Mouse (Mus musculus) MEL (cell line): Measurements from ENCODE around the gene Kif24. TPM values are rescaled to one million over a fixed set of nuclear protein-coding genes. Genes with fewer than 3 reads are reported as not detected.
A peak's percentile ranks its signal among the peaks of the same experiment; 100 is the strongest.

Experiments used
- DNase-seq: peaks from one replicate; pipeline ENCODE4 v3.0.0; 2011; ENCODE audit warnings: low read depth, low spot score
- H3K27ac ChIP-seq: 2 replicates; pipeline ENCODE4 v1.5.1; 2012; ENCODE audit warnings: low read depth, mild to moderate bottlenecking, control low read depth, low read length, moderate library complexity; ENCODE audit not compliant: control insufficient read depth
- H3K27me3 ChIP-seq, 2 experiments: fragments of 150-350 bp in 1 of 2; sonication (generic) in 1 of 2; 2 replicates each; pipeline ENCODE4 v1.6.1; 2012; ENCODE audit warnings: low read length in 2 of 2, mild to moderate bottlenecking in 2 of 2, improper control_type of control experiment in 1 of 2, moderate library complexity in 1 of 2; ENCODE audit not compliant: insufficient read depth in 2 of 2, control insufficient read depth in 1 of 2
- H3K36me3 ChIP-seq, 2 experiments: 2 replicates each; pipeline ENCODE4 v1.6.1; 2012 to 2014; ENCODE audit warnings: low read length in 2 of 2, improper control_type of control experiment in 1 of 2, inconsistent platforms in 1 of 2, mild to moderate bottlenecking in 1 of 2; ENCODE audit not compliant: insufficient read depth in 2 of 2, control insufficient read depth in 1 of 2
- H3K4me1 ChIP-seq, 2 experiments: fragments of 150-350 bp in 1 of 2; sonication (generic) in 1 of 2; 2 replicates each; pipeline ENCODE4 v1.6.1; 2012; ENCODE audit warnings: low read length in 2 of 2, improper control_type of control experiment in 1 of 2, mild to moderate bottlenecking in 1 of 2; ENCODE audit not compliant: insufficient read depth in 2 of 2, control insufficient read depth in 1 of 2
- H3K4me3 ChIP-seq, 2 experiments: fragments of 150-350 bp in 1 of 2; sonication (generic) in 1 of 2; 2 replicates each; pipeline ENCODE4 v1.5.1; 2012; ENCODE audit warnings: low read depth in 2 of 2, low read length in 2 of 2, mild to moderate bottlenecking in 2 of 2, moderate library complexity in 2 of 2, control low read depth in 1 of 2, improper control_type of control experiment in 1 of 2; ENCODE audit not compliant: control insufficient read depth in 1 of 2, insufficient read depth in 1 of 2
- H3K79me2 ChIP-seq: 2 replicates; pipeline ENCODE4 v1.6.1; 2012; ENCODE audit warnings: mild to moderate bottlenecking, low read length, moderate library complexity; ENCODE audit not compliant: control insufficient read depth, poor library complexity, insufficient read depth
- H3K9ac ChIP-seq: 2 replicates; pipeline ENCODE4 v1.6.1; 2012; ENCODE audit warnings: low read depth, mild to moderate bottlenecking, control low read depth, low read length, moderate library complexity; ENCODE audit not compliant: control insufficient read depth, poor library complexity, severe bottlenecking
- H3K9me3 ChIP-seq: fragments of 150-350 bp; sonication (generic); replicated peaks from 2 replicates; pipeline ENCODE4 v1.6.1; 2012; ENCODE audit warnings: mild to moderate bottlenecking, low read length, improper control_type of control experiment, moderate library complexity; ENCODE audit not compliant: insufficient read depth
- BHLHE40 ChIP-seq: IDR thresholded peaks from 2 replicates; pipeline ENCODE4 v1.6.1; 2012; ENCODE audit warnings: low read depth, mild to moderate bottlenecking, inconsistent platforms, low read length, improper control_type of control experiment, borderline replicate concordance
- CHD1 ChIP-seq: IDR thresholded peaks from 2 replicates; pipeline ENCODE4 v1.6.1; 2012; ENCODE audit warnings: low read depth, mild to moderate bottlenecking, inconsistent platforms, low read length, improper control_type of control experiment
- CHD2 ChIP-seq: IDR thresholded peaks from 2 replicates; pipeline ENCODE4 v1.6.1; 2011; ENCODE audit warnings: low read length, improper control_type of control experiment
- CTCF ChIP-seq, 3 experiments: IDR thresholded peaks in 2 of 3; conservative IDR thresholded peaks in 1 of 3; 2 replicates each; pipeline ENCODE4 v1.5.1; 2011 to 2012; ENCODE audit warnings: low read length in 3 of 3, low read depth in 2 of 3, mild to moderate bottlenecking in 2 of 3, improper control_type of control experiment in 1 of 3, inconsistent platforms in 1 of 3, mixed read lengths in 1 of 3, moderate library complexity in 1 of 3; ENCODE audit not compliant: control insufficient read depth in 1 of 3, insufficient read depth in 1 of 3, poor library complexity in 1 of 3, severe bottlenecking in 1 of 3
- E2F4 ChIP-seq: IDR thresholded peaks from 2 replicates; pipeline ENCODE4 v1.6.1; 2011; ENCODE audit warnings: low read depth, low read length, improper control_type of control experiment, borderline replicate concordance
- ELF1 ChIP-seq: IDR thresholded peaks from 2 replicates; pipeline ENCODE4 v1.6.1; 2014; ENCODE audit warnings: low read depth, mild to moderate bottlenecking, inconsistent platforms, low read length, improper control_type of control experiment, moderate library complexity
- EP300 ChIP-seq, 2 experiments: IDR thresholded peaks; 2 replicates each; pipeline ENCODE4 v1.6.1; 2011; ENCODE audit warnings: improper control_type of control experiment in 2 of 2, low read length in 2 of 2, low read depth in 1 of 2, mild to moderate bottlenecking in 1 of 2
- ETS1 ChIP-seq: IDR thresholded peaks from 2 replicates; pipeline ENCODE4 v1.6.1; 2012; ENCODE audit warnings: low read depth, mild to moderate bottlenecking, inconsistent platforms, low read length, improper control_type of control experiment, moderate library complexity
- GABPA ChIP-seq: IDR thresholded peaks from 2 replicates; pipeline ENCODE4 v1.6.1; 2012; ENCODE audit warnings: low read depth, mild to moderate bottlenecking, inconsistent platforms, low read length, improper control_type of control experiment, moderate library complexity
- GATA1 ChIP-seq: IDR thresholded peaks from 2 replicates; pipeline ENCODE4 v1.6.1; 2011; ENCODE audit warnings: low read depth, low read length, improper control_type of control experiment
- HCFC1 ChIP-seq: IDR thresholded peaks from 2 replicates; pipeline ENCODE4 v1.6.1; 2012; ENCODE audit warnings: low read depth, mild to moderate bottlenecking, inconsistent platforms, low read length, improper control_type of control experiment, moderate library complexity
- JUND ChIP-seq: IDR thresholded peaks from 2 replicates; pipeline ENCODE4 v1.6.1; 2011; ENCODE audit warnings: low read depth, mild to moderate bottlenecking, improper control_type of control experiment, low read length
- KAT2A ChIP-seq: conservative IDR thresholded peaks from 2 replicates; pipeline ENCODE4 v1.6.1; 2012; ENCODE audit warnings: low read depth, low read length, improper control_type of control experiment, inconsistent platforms
- MAFK ChIP-seq: IDR thresholded peaks from 2 replicates; pipeline ENCODE4 v1.6.1; 2011; ENCODE audit warnings: low read depth, mild to moderate bottlenecking, low read length, improper control_type of control experiment, borderline replicate concordance
- MAX ChIP-seq: IDR thresholded peaks from 2 replicates; pipeline ENCODE4 v1.6.1; 2011; ENCODE audit warnings: low read length, improper control_type of control experiment
- MAZ ChIP-seq: IDR thresholded peaks from 2 replicates; pipeline ENCODE4 v1.6.1; 2012; ENCODE audit warnings: low read depth, mild to moderate bottlenecking, inconsistent platforms, low read length, improper control_type of control experiment
- MEF2A ChIP-seq: IDR thresholded peaks from 2 replicates; pipeline ENCODE4 v1.6.1; 2014; ENCODE audit warnings: low read depth, mild to moderate bottlenecking, inconsistent platforms, low read length, improper control_type of control experiment; ENCODE audit not compliant: poor library complexity, insufficient replicate concordance, severe bottlenecking; ENCODE audit errors: extremely low read depth
- MXI1 ChIP-seq: IDR thresholded peaks from 2 replicates; pipeline ENCODE4 v1.6.1; 2011; ENCODE audit warnings: mild to moderate bottlenecking, low read depth, low read length, improper control_type of control experiment
- MYC ChIP-seq: IDR thresholded peaks from 2 replicates; pipeline ENCODE4 v1.6.1; 2011; ENCODE audit warnings: low read depth, mild to moderate bottlenecking, low read length, improper control_type of control experiment, moderate library complexity
- NELFE ChIP-seq: IDR thresholded peaks from 2 replicates; pipeline ENCODE4 v1.6.1; 2011; ENCODE audit warnings: low read depth, low read length, improper control_type of control experiment
- NRF1 ChIP-seq: IDR thresholded peaks from 2 replicates; pipeline ENCODE4 v1.6.1; 2014; ENCODE audit warnings: low read depth, mild to moderate bottlenecking, inconsistent platforms, low read length, improper control_type of control experiment, moderate library complexity; ENCODE audit not compliant: poor library complexity, insufficient read depth, severe bottlenecking
- POLR2A ChIP-seq, 2 experiments: IDR thresholded peaks; 2 replicates each; pipeline ENCODE4 v1.6.1; 2011 to 2012; ENCODE audit warnings: low read length in 2 of 2, mild to moderate bottlenecking in 2 of 2, control low read depth in 1 of 2, improper control_type of control experiment in 1 of 2, low read depth in 1 of 2, moderate library complexity in 1 of 2; ENCODE audit not compliant: control insufficient read depth in 1 of 2, insufficient read depth in 1 of 2, poor library complexity in 1 of 2
- POLR2AphosphoS2 ChIP-seq: IDR thresholded peaks from 2 replicates; pipeline ENCODE4 v1.6.1; 2011; ENCODE audit warnings: low read length, improper control_type of control experiment
- POLR2AphosphoS5 ChIP-seq: IDR thresholded peaks from 2 replicates; pipeline ENCODE4 v1.6.1; 2012; ENCODE audit warnings: low read depth, borderline replicate concordance, mild to moderate bottlenecking, inconsistent platforms, low read length, moderate library complexity, mixed read lengths
- RAD21 ChIP-seq: IDR thresholded peaks from 2 replicates; pipeline ENCODE4 v1.6.1; 2011; ENCODE audit warnings: mild to moderate bottlenecking, low read depth, low read length, improper control_type of control experiment
- RCOR1 ChIP-seq: IDR thresholded peaks from 2 replicates; pipeline ENCODE4 v1.6.1; 2012; ENCODE audit warnings: low read depth, mild to moderate bottlenecking, inconsistent platforms, low read length, improper control_type of control experiment
- SIN3A ChIP-seq: IDR thresholded peaks from 2 replicates; pipeline ENCODE4 v1.6.1; 2012; ENCODE audit warnings: low read length, improper control_type of control experiment, inconsistent platforms
- SMC3 ChIP-seq: IDR thresholded peaks from 2 replicates; pipeline ENCODE4 v1.6.1; 2011; ENCODE audit warnings: low read depth, low read length, improper control_type of control experiment
- TAL1 ChIP-seq: IDR thresholded peaks from 2 replicates; pipeline ENCODE4 v1.6.1; 2012; ENCODE audit warnings: mild to moderate bottlenecking, inconsistent platforms, low read length, moderate library complexity, mixed read lengths
- TBP ChIP-seq: IDR thresholded peaks from 2 replicates; pipeline ENCODE4 v1.8.0; 2011; ENCODE audit warnings: low read depth, low read length, improper control_type of control experiment
- TCF12 ChIP-seq: IDR thresholded peaks from 2 replicates; pipeline ENCODE4 v1.6.1; 2014; ENCODE audit warnings: low read depth, mild to moderate bottlenecking, inconsistent platforms, low read length, improper control_type of control experiment, moderate library complexity
- UBTF ChIP-seq: IDR thresholded peaks from 2 replicates; pipeline ENCODE4 v1.6.1; 2012; ENCODE audit warnings: low read depth, mild to moderate bottlenecking, inconsistent platforms, low read length, improper control_type of control experiment, moderate library complexity, borderline replicate concordance; ENCODE audit not compliant: insufficient read depth
- USF1 ChIP-seq: IDR thresholded peaks from 2 replicates; pipeline ENCODE4 v1.6.1; 2014; ENCODE audit warnings: low read depth, mild to moderate bottlenecking, inconsistent platforms, low read length, improper control_type of control experiment, moderate library complexity
- USF2 ChIP-seq, 2 experiments: IDR thresholded peaks; 2 replicates each; pipeline ENCODE4 v1.6.1; 2011 to 2012; ENCODE audit warnings: improper control_type of control experiment in 2 of 2, low read length in 2 of 2, borderline replicate concordance in 1 of 2, inconsistent platforms in 1 of 2, low read depth in 1 of 2, mild to moderate bottlenecking in 1 of 2; ENCODE audit not compliant: insufficient read depth in 1 of 2
- ZC3H11A ChIP-seq: IDR thresholded peaks from 2 replicates; pipeline ENCODE4 v1.6.1; 2012; ENCODE audit warnings: low read depth, mild to moderate bottlenecking, inconsistent platforms, low read length, improper control_type of control experiment
- ZKSCAN1 ChIP-seq: IDR thresholded peaks from 2 replicates; pipeline ENCODE4 v1.6.1; 2012; ENCODE audit warnings: low read depth, mild to moderate bottlenecking, inconsistent platforms, low read length, improper control_type of control experiment, moderate library complexity
- ZMIZ1 ChIP-seq: IDR thresholded peaks from 2 replicates; pipeline ENCODE4 v1.6.1; 2012; ENCODE audit warnings: low read depth, mild to moderate bottlenecking, inconsistent platforms, low read length, improper control_type of control experiment, moderate library complexity
- ZNF384 ChIP-seq: IDR thresholded peaks from 2 replicates; pipeline ENCODE4 v1.6.1; 2012; ENCODE audit warnings: low read depth, mild to moderate bottlenecking, inconsistent platforms, low read length, improper control_type of control experiment
- polyA plus RNA-seq, 2 experiments: library from polyadenylated mRNA; stranded (reverse) in 1 of 2; unstranded in 1 of 2; fragments of >175 nt in 1 of 2; fragments of >200 nt in 1 of 2; gene quantifications; 2 replicates each; pipeline versions ENCODE4 v1.2.1 to v1.2.4; 2012; ENCODE audit warnings: low replicate concordance in 2 of 2, low read depth in 1 of 2; ENCODE audit not compliant: insufficient read length in 2 of 2, insufficient read depth in 1 of 2, missing spikeins in 1 of 2
- total RNA-seq: library from RNA; depleted of rRNA; stranded (reverse); fragments of 300-350 nt; gene quantifications from 2 replicates; pipeline ENCODE4 v1.2.3, GENCODE M21; 2012

Kif24 gene
- total and polyA plus RNA-seq, 3 experiments = 11.6 to 13.2 TPM; not detected in 1

DNA sequence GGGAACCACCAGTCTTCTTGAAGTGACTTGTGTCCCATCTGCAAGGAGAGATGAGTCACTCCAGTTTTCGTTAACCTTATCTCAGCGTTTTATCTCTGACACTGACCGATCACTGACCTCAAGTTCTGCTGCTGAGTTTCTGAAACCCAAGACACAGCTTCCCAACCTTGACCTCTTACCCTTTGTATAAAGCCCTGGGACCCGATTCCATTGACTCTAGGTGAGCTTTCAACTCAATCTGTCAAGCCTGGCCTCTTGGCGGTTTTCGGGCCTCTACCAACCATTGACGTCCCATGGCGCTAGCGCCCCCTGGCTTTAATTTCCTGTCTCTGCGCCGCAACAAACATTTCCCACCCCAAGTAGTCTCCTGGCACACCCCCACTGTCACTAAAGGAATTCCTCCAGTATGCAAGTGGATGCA, 40.5 kb upstream of the Kif24 start:
- H3K9ac ChIP-seq = no peak overlapping the region
- H3K79me2 ChIP-seq = no peaks in the 10 kb centered on the region
- H3K36me3 ChIP-seq = peaks cover 0 to 19% of the 10 kb centered on the region in 2 experiments; a peak in 2 of 4 replicates
- peak; percentile 66 for DNase-seq
- peaks cover 4 to 34% of the 10 kb centered on the region in 2 experiments; a peak in 3 of 4 replicates for H3K4me1 ChIP-seq
- no peaks in the 10 kb centered on the region for H3K27me3 ChIP-seq
- H3K27ac ChIP-seq = peak overlapping the region; percentile 83
- H3K4me3 ChIP-seq = peak overlapping the region in 1 of 2 experiments; percentile 31; a peak in 1 of 4 replicates
- no peaks in the 10 kb centered on the region for H3K9me3 ChIP-seq
- TF ChIP-seq TCF12 (no peak), MXI1 (no peak), GABPA (no peak), MEF2A (no peak), CTCF (IDR thresholded peaks at IDR 0.05 in 2 of 3, conservative IDR thresholded peaks at IDR 0.05 in 1 of 3; ENCODE audit: control insufficient read depth in 1 of 3, insufficient read depth in 1 of 3, low read depth in 2 of 3, low read length in 3 of 3, poor library complexity in 1 of 3, severe bottlenecking in 1 of 3) (peak; percentile 42 to 66 (median 57)), POLR2A (IDR thresholded peaks at IDR 0.05; ENCODE audit: control insufficient read depth in 1 of 2, insufficient read depth in 1 of 2, low read depth in 1 of 2, low read length in 2 of 2, poor library complexity in 1 of 2) (no peak), RCOR1 (no peak), ZMIZ1 (no peak), ZKSCAN1 (no peak), NELFE (no peak), USF1 (no peak), MYC (no peak), POLR2AphosphoS2 (no peak), TAL1 (no peak), EP300 (IDR thresholded peaks at IDR 0.05; ENCODE audit: low read depth in 1 of 2, low read length in 2 of 2) (peak; percentile 14 to 58; a peak in 1 of 4 replicates), ZNF384 (no peak), SIN3A (no peak), GATA1 (peak; percentile 67), RAD21 (peak; percentile 9), KAT2A (no peak), CHD2 (no peak), ZC3H11A (no peak), NRF1 (no peak), TBP (no peak), USF2 (IDR thresholded peaks at IDR 0.05; ENCODE audit: borderline replicate concordance in 1 of 2, insufficient read depth in 1 of 2, low read depth in 1 of 2, low read length in 2 of 2) (no peak), SMC3 (peak; percentile 32), CHD1 (no peak), POLR2AphosphoS5 (no peak), JUND (0 out of 2 replicates have a peak, but pooled peaks have one; percentile 15), MAX (no peak), E2F4 (no peak), UBTF (no peak), HCFC1 (no peak), ETS1 (no peak), BHLHE40 (no peak), ELF1 (no peak), MAZ (no peak), MAFK (no peak)
